Mouse (Mus musculus) gastrocnemius, postnatal 4 days (tissue): ENCODE results near the gene Exoc1. TPM values are rescaled to one million over a fixed set of nuclear protein-coding genes. Genes with fewer than 3 reads are reported as not detected.

Experiments used
- DNase-seq, 2 experiments: peaks; one replicate each; pipeline ENCODE4 v3.0.0; 2021 to 2022; ENCODE audit warnings: low spot score in 2 of 2, mixed read lengths in 2 of 2
- total RNA-seq, 2 experiments: library from RNA; stranded (reverse); gene quantifications; 2 replicates each; pipeline ENCODE4 v1.2.3; 2021

Gene Exoc1
- total RNA-seq, 2 experiments from 2014 or later, result 24.7 to 26.0 TPM

GRCm38 (mm10) chr5:76591885-76592284 is 62.8 kb downstream of the Exoc1 start:
- no peak for DNase-seq

GRCm38 (mm10) chr5:76609702-76610370 is 80.7 kb downstream of the Exoc1 start:
- DNase-seq, result no peak

- DNase-seq, result no peak
Measured at GRCm38 (mm10) chr5:76612867-76613499, 83.9 kb downstream of the Exoc1 start.

- DNase-seq, result no peak
Measured at GRCm38 (mm10) chr5:76615276-76615675, 86.2 kb downstream of the Exoc1 start.

- DNase-seq, result no peak
Measured at GRCm38 (mm10) chr5:76616196-76616747, 87.2 kb downstream of the Exoc1 start.

- no peak for DNase-seq
Measured at GRCm38 (mm10) chr5:76618750-76619149, 89.6 kb downstream of the Exoc1 start.

Other genes with a start within 250 kb of the Exoc1 start
- gene Clock, start 224.5 kb upstream of the Exoc1 start, total RNA-seq, result 10 to 100 TPM; 20.5 to 25.1 TPM
- not detected for gene Pdcl2, start 198.2 kb upstream of the Exoc1 start, total RNA-seq
- gene Nmu, start 165.5 kb upstream of the Exoc1 start, total RNA-seq, result under 1 TPM in 1 of 2 experiments, not detected in 1; 0.56 TPM
- not detected for gene Gm7271, start 45.3 kb upstream of the Exoc1 start, total RNA-seq
- gene Cep135, start 59.4 kb downstream of the Exoc1 start, total RNA-seq, result 1 to 10 TPM; 4.8 to 5.1 TPM
- gene C530008M17Rik, start 127.2 kb downstream of the Exoc1 start, total RNA-seq, result 10 to 100 TPM; 17.7 to 20.1 TPM